Mouse (Mus musculus): ENCODE results near the gene Mmp17. TPM values are rescaled to one million over a fixed set of nuclear protein-coding genes. Genes with fewer than 3 reads are reported as not detected.

The Mmp17 gene
- total and polyA plus RNA-seq, 2 experiments from 2014 or later = 11.9 to 27.4 TPM

DNA sequence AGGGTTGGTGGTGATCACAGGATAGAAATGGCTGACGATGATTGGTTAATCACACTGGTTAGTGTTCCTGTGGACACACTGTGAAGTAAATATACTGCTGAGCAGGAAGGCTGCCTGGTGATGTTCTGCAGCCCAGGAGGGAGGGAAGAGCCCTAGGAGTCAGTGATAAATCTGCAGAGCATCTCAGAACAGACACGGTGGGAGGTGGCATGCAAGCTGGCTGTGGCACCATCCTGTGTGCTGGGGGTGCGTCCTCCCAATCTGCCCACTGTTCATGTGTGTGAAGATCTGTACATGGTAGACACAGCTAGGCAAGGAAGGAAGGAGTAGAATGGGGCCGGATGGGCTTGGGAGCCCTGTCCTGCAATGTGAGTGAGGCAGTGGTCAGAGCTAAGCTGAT is 15.4 kb upstream of the Mmp17 start:
- Histone ChIP-seq H3K4me3 (ENCODE audit: low read depth, low read length) (no peak overlapping the region), H3K27ac (ENCODE audit: low read depth, low read length) (no peak overlapping the region), H3K9ac (no peak overlapping the region), H3K4me1 (ENCODE audit: insufficient read depth) (no peaks in the 10 kb centered on the region), H3K4me2 (ENCODE audit: low read depth) (no peak overlapping the region), H3K36me3 (ENCODE audit: insufficient read depth) (peaks cover 84% of the 10 kb centered on the region), H3K27me3 (ENCODE audit: insufficient read depth, low read length) (no peaks in the 10 kb centered on the region), H3K9me3 (ENCODE audit: low read length) (no peaks in the 10 kb centered on the region)
- no peak for TF ChIP-seq CTCF (IDR thresholded peaks at IDR 0.05; ENCODE audit: low read depth)
- WGBS = 92% methylated on average over 4 of the region's 4 CpGs
- no peak for ATAC-seq
- DNase-seq = no peak

DNA sequence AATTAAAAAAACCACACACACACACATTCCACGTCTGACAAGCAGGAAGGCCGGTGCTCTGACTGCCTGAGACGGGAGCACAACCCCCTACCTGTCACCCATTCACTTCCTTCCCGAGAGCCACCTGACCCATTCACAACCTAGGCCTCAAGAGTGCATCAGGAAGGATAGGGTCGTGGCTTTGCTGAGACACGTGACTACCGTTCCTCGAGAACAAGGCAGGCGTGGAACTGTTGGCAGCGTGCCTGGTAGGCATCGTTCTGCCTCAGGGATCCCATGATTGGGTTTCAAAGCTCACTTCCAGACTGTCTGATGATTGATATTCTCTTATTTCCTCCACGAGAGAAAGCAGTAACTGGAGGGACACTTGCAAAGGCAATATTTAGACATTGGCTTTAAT is 5.8 kb upstream of the Mmp17 start:
- Histone ChIP-seq H3K27ac (ENCODE audit: low read depth, low read length) (no peak overlapping the region), H3K9me3 (ENCODE audit: low read length) (no peaks in the 10 kb centered on the region), H3K4me1 (ENCODE audit: insufficient read depth) (no peaks in the 10 kb centered on the region; the same call in 1 of the 2 replicates), H3K9ac (no peak overlapping the region), H3K36me3 (ENCODE audit: insufficient read depth) (no peaks in the 10 kb centered on the region), H3K4me2 (ENCODE audit: low read depth) (no peak overlapping the region), H3K4me3 (ENCODE audit: low read depth, low read length) (no peak overlapping the region), H3K27me3 (ENCODE audit: insufficient read depth, low read length) (no peaks in the 10 kb centered on the region)
- DNase-seq = no peak
- ATAC-seq = no peak
- WGBS = 27% methylated on average over 12 of the region's 12 CpGs
- TF ChIP-seq CTCF (IDR thresholded peaks at IDR 0.05; ENCODE audit: low read depth) = no peak

DNA sequence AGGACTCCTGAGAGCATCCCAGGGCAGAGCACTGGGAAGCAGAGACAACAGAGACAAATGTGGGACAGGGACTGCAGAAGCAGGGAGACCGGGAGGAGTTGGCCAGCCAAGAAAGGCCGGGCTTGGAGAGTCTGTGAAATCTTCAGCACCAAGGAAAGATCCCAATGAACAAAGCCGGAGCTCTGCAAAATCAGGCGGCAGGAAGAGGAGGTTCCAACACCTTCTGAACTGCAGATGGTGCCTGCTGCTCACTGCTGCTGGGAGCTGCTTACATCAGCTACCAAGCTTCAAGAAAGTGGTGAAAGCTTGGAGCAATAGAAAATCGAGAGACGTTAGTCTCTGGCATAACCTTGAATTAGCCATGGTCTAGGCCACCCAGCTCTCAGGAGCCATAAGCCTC is 3.9 kb upstream of the Mmp17 start:
- TF ChIP-seq CTCF (IDR thresholded peaks at IDR 0.05; ENCODE audit: low read depth) = no peak
- Histone ChIP-seq H3K9ac (no peak overlapping the region), H3K4me3 (ENCODE audit: low read depth, low read length) (no peak overlapping the region), H3K36me3 (ENCODE audit: insufficient read depth) (no peaks in the 10 kb centered on the region), H3K27me3 (ENCODE audit: insufficient read depth, low read length) (no peaks in the 10 kb centered on the region), H3K27ac (ENCODE audit: low read depth, low read length) (peak overlapping the region; percentile 42; the same call in 1 of the 2 replicates), H3K4me2 (ENCODE audit: low read depth) (no peak overlapping the region), H3K4me1 (ENCODE audit: insufficient read depth) (no peaks in the 10 kb centered on the region; the same call in 1 of the 2 replicates), H3K9me3 (ENCODE audit: low read length) (no peaks in the 10 kb centered on the region)
- ATAC-seq (no peak), DNase-seq (peak; percentile 65)
- WGBS = 19% methylated on average over 6 of the region's 6 CpGs

DNA sequence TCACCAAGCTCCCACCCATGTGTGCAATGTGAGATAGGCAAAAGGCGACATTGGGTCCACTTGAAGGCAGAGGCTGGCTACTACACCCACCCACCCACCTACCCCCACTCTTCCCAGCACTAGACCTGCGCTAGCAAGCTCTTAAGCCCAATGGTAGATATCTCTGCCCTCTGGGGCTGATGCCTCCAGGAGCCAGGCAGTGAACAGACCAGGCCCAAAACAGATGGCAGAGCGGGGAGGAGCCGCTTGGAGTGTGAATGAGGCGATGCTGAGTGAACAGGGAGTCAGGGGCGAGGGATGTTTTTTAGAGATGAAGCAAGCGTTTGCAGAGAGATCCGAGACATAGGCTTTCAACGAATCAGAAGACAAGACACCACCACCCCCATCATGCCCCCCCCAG is 3.4 kb upstream of the Mmp17 start:
- Histone ChIP-seq H3K9ac (no peak overlapping the region), H3K36me3 (ENCODE audit: insufficient read depth) (no peaks in the 10 kb centered on the region), H3K27ac (ENCODE audit: low read depth, low read length) (peak overlapping the region; percentile 42), H3K4me3 (ENCODE audit: low read depth, low read length) (no peak overlapping the region), H3K4me1 (ENCODE audit: insufficient read depth) (peaks cover 4% of the 10 kb centered on the region), H3K9me3 (ENCODE audit: low read length) (no peaks in the 10 kb centered on the region), H3K27me3 (ENCODE audit: insufficient read depth, low read length) (no peaks in the 10 kb centered on the region), H3K4me2 (ENCODE audit: low read depth) (no peak overlapping the region)
- DNase-seq = peak; percentile 48
- TF ChIP-seq CTCF (IDR thresholded peaks at IDR 0.05; ENCODE audit: low read depth) = no peak
- no peak for ATAC-seq
- 64% methylated on average over 9 of the region's 9 CpGs for WGBS

DNA sequence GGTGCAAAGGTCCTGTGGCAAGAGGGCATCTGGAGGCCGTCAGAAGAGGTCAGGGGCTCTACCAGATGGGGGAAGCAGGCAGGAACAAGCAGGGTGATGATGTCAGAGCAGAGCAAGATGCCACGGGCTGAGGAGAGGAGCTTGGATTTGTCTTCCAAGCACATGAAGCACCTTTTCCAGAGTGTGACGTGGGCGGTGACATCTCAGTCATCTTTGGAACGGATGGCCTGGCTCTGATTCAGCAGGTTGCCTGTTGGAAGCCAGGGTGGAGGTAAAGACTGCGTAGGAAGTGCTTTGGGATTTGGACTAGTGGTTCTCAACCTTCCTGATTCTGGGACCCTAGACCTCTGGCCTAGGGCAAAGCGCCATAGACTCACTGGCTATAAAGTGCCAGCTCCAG is 3.0 kb upstream of the Mmp17 start:
- no peaks in the 10 kb centered on the region for H3K36me3 ChIP-seq (ENCODE audit: insufficient read depth)
- no peak for DNase-seq
- ATAC-seq = no peak
- no peak for TF ChIP-seq CTCF (IDR thresholded peaks at IDR 0.05; ENCODE audit: low read depth)
- no peaks in the 10 kb centered on the region for H3K9me3 ChIP-seq (ENCODE audit: low read length)
- no peaks in the 10 kb centered on the region for H3K27me3 ChIP-seq (ENCODE audit: insufficient read depth, low read length)
- no peak overlapping the region for H3K9ac ChIP-seq
- WGBS = 72% methylated on average over 7 of the region's 7 CpGs
- peaks cover 4% of the 10 kb centered on the region for H3K4me1 ChIP-seq (ENCODE audit: insufficient read depth)
- no peak overlapping the region for H3K4me3 ChIP-seq (ENCODE audit: low read depth, low read length)
- H3K4me2 ChIP-seq (ENCODE audit: low read depth) = no peak overlapping the region
- H3K27ac ChIP-seq (ENCODE audit: low read depth, low read length) = peak overlapping the region; percentile 42

DNA sequence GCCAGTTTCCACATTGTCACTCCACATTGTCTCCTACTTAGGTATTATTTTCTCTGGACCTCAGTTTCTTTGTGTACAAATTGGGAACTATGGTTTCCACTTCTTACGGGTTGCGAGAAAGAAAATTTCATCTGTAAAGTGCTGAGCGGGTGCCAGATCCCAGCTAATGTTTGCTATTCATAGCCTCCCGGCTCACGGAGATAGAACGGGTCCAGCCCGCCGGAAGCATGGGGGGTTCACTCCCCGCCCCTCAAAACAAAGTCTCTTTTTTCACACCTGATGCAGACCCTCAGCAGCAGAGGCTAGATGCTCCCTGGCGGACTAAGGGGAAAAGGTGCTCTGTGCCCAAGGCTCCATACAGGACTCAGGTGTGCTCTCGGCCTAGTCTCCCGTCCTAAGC is 638 bp upstream of the Mmp17 start:
- H3K27ac ChIP-seq (ENCODE audit: low read depth, low read length) = peak overlapping the region; percentile 75; the same call in 1 of the 2 replicates
- no peaks in the 10 kb centered on the region for H3K36me3 ChIP-seq (ENCODE audit: insufficient read depth)
- TF ChIP-seq CTCF (IDR thresholded peaks at IDR 0.05; ENCODE audit: low read depth) = no peak
- peak overlapping the region; percentile 88 for H3K4me2 ChIP-seq (ENCODE audit: low read depth)
- no peak for DNase-seq
- no peaks in the 10 kb centered on the region for H3K9me3 ChIP-seq (ENCODE audit: low read length)
- H3K9ac ChIP-seq = peak overlapping the region; percentile 80
- no peak for ATAC-seq
- no peaks in the 10 kb centered on the region for H3K27me3 ChIP-seq (ENCODE audit: insufficient read depth, low read length)
- H3K4me1 ChIP-seq (ENCODE audit: insufficient read depth) = peaks cover 9% of the 10 kb centered on the region
- peak overlapping the region; percentile 71 for H3K4me3 ChIP-seq (ENCODE audit: low read depth, low read length)
- WGBS = 2% methylated on average over 12 of the region's 12 CpGs

DNA sequence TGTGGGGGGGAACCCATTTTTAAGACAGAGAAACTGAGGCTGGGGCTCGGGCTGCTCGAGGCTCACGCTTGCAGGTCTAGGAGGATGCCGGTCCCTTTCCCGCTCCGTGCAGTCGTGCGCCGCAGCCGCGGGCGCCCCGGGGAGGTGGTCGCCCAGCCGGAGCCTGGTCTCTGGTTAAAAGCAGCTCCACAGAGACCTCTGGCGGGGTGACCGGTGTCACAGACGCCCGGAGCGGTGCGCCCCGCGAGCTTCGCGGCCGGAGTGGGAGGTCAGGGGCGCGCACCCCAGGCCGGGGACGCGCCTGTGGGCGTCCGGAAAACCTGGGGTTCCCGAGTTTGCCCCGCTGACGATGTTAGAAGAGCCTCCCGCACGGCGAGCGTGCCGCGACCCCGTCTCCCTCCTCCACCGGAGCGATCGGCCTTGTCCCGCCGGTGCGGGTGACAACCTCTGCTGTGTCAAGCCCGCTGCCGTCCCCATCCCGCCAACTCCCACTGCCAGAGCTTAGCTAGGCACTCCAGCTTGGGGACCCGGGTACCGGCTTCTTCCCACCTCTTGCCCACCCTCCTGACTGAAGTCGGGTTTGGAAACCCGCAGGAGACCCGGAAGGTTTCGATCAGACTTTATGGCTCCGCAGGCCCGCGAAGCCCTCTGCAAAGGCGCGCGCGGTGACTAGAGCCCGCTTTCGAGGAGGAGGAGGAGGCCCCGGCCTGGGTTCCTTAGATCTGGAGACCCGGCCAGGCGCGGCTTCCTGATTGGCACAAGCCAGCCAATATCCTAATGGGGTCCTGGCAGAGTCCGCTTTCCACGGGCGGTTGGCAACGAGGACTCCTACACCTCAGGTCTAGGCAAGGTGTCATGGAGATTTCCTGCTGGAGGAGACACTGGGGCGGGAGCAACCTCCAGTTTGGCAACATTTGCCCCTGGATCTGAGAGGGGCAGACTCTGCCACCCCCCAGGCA is 893 bp downstream of the Mmp17 start:
- Histone ChIP-seq H3K4me3 (ENCODE audit: low read depth, low read length) (peak overlapping the region; percentile 71), H3K4me2 (ENCODE audit: low read depth) (peak overlapping the region; percentile 88), H3K4me1 (ENCODE audit: insufficient read depth) (peaks cover 9% of the 10 kb centered on the region), H3K9ac (peak overlapping the region; percentile 80), H3K27me3 (ENCODE audit: insufficient read depth, low read length) (no peaks in the 10 kb centered on the region), H3K27ac (ENCODE audit: low read depth, low read length) (peak overlapping the region; percentile 75), H3K9me3 (ENCODE audit: low read length) (no peaks in the 10 kb centered on the region), H3K36me3 (ENCODE audit: insufficient read depth) (no peaks in the 10 kb centered on the region)
- TF ChIP-seq CTCF (IDR thresholded peaks at IDR 0.05; ENCODE audit: low read depth) = peak; percentile 30
- ATAC-seq = peak; percentile 5; the same call in 1 of the 2 replicates
- WGBS = 1% methylated on average over 75 of the region's 76 CpGs
- peak; percentile 62 for DNase-seq

Measured in forebrain, postnatal 0 days (tissue).